Mouse (Mus musculus) embryonic facial prominence, embryonic 15.5 days (tissue): ENCODE results near the gene Gm27235. TPM values are rescaled to one million over a fixed set of nuclear protein-coding genes. Genes with fewer than 3 reads are reported as not detected.
"Not testable (repeated sequence)": the region's sequence is repeated elsewhere in the genome, so short reads cannot be mapped to it uniquely, and the experiment has no call there.

Source experiments
- ATAC-seq: fragments of 200-750 bp; cut with Nextera tagmentation; 2 replicates; pipeline ENCODE4 v1.8.0; 2017; ENCODE audit warnings: low read depth, moderate TSS enrichment; ENCODE audit not compliant: insufficient number of reproducible peaks, low FRiP score, low TSS enrichment
- H3K27ac ChIP-seq: fragments of 300-500 bp; sonication (generic); replicated peaks from 2 replicates; pipeline ENCODE4 v1.5.1; 2015; ENCODE audit warnings: mild to moderate bottlenecking, inconsistent platforms
- H3K27me3 ChIP-seq: fragments of 300-500 bp; sonication (generic); 2 replicates; pipeline ENCODE4 v1.6.1; 2015; ENCODE audit warnings: inconsistent platforms
- H3K36me3 ChIP-seq: fragments of 300-500 bp; sonication (generic); 2 replicates; pipeline ENCODE4 v1.6.1; 2015; ENCODE audit warnings: mild to moderate bottlenecking, inconsistent platforms
- H3K4me1 ChIP-seq: fragments of 300-500 bp; sonication (generic); 2 replicates; pipeline ENCODE4 v1.6.1; 2015; ENCODE audit warnings: inconsistent platforms
- H3K4me2 ChIP-seq: fragments of 300-500 bp; sonication (generic); replicated peaks from 2 replicates; pipeline ENCODE4 v1.6.1; 2015; ENCODE audit warnings: mild to moderate bottlenecking, inconsistent platforms
- H3K4me3 ChIP-seq: fragments of 300-500 bp; sonication (generic); replicated peaks from 2 replicates; pipeline ENCODE4 v1.5.1; 2015; ENCODE audit warnings: mild to moderate bottlenecking, inconsistent platforms
- H3K9ac ChIP-seq: fragments of 300-500 bp; sonication (generic); 2 replicates; pipeline ENCODE4 v1.6.1; 2015; ENCODE audit warnings: inconsistent platforms
- H3K9me3 ChIP-seq: fragments of 300-500 bp; sonication (generic); replicated peaks from 2 replicates; pipeline ENCODE4 v1.6.1; 2016; ENCODE audit warnings: inconsistent platforms
- WGBS: fragments of 180-500 bp; shearing (Covaris S2); methylation state at CpG from one replicate; pipeline ENCODE4 v1.1.7; 2015; 5-methylcytosine and 5-hydroxymethylcytosine counted together
- polyA plus RNA-seq: library from polyadenylated mRNA; unstranded; fragments of >200 nt; fragmentation: Nextera tagmentation; extraction: Ambion mirVana; gene quantifications from 2 replicates; pipeline ENCODE4 v1.2.1, GENCODE M21; 2015

Gene Gm27235
- polyA plus RNA-seq = not detected in 2 replicates

DNA sequence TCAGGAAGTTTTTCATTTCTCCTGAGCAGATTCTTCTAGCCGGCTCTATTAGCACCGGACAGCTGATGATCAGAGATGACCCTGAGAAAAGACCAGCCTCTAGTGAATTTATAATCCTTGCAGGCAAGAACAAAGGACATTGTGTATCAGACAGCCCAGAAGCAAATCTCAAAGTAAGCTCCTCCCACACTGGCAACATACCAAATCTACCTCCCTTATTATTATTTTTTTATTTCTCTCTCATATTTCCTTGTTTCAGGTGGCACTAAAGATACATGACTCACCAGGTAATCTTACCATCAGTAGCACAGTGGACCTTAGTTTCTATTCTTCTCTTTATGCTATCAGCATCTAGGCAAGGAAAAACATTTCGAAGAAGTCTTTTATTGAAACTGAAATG is at the start of gene Gm27235, which contains the start of gene D730048I06Rik:
TSS of gene Gm27235 (minus strand) at position 101 of the 400 bp plus-strand sequence.
TSS of gene D730048I06Rik (minus strand) at position 112 of the 400 bp plus-strand sequence.
- Histone ChIP-seq H3K9ac (no peak within 1 kb of the TSS), H3K27me3 (no peaks in the 10 kb centered on the region), H3K4me2 (no peak within 1 kb of the TSS), H3K4me3 (no peak within 1 kb of the TSS), H3K36me3 (no peaks in the 10 kb centered on the region), H3K27ac (no peak within 1 kb of the TSS), H3K4me1 (no peaks in the 10 kb centered on the region), H3K9me3 (0 out of 2 replicates have a peak, but pooled peaks cover 5% of the 10 kb centered on the region)
- 91% methylated on average over 3 of the region's 3 CpGs for WGBS
- ATAC-seq = no peak

DNA sequence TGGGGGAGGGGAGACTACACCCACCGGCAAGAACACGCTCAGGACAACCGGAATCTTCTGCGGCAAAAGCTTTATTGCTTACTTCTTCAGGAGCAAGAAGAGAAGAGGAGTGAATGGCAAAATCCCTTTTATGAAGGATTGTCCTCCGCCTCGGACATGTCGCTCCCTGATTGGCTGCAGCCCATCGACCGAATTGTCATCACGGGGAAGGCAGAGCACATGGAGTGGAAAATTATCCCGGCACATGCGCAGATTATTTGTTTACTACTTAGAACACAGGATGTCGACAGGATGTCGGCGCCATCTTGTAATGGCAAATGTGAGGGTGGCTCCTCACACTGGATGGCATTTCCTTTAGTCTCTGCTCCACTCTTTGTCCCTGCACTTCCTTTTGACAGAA is 28.0 kb upstream of the Gm27235 start:
- H3K9me3 ChIP-seq, H3K36me3 ChIP-seq, ATAC-seq, H3K9ac ChIP-seq, H3K4me2 ChIP-seq, H3K27me3 ChIP-seq, H3K4me3 ChIP-seq, H3K4me1 ChIP-seq, H3K27ac ChIP-seq: not testable (repeated sequence)
- 93% methylated on average over 15 of the region's 15 CpGs for WGBS

DNA sequence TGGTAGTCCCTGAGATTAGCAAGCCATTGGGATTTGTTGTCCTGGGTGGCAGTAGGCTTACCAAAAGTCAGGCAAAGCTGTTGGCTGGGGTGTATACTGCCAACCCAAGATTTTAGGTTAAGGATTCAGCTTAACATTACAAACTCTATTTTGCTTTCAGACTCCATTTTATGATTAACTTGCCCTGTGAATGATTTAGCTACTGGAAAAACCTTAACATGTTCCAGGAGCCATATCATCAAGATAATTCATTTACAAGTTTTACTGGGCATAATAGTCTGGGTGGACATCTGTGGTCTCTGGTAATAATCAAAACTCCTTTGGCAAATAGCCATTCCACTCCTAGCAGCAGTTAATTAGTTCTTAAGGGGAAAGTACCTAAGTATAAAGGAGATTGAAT is 8.2 kb upstream of the Gm27235 start:
- no peak overlapping the region for H3K4me3 ChIP-seq
- H3K9me3 ChIP-seq = no peaks in the 10 kb centered on the region
- no peak for ATAC-seq
- no peaks in the 10 kb centered on the region for H3K4me1 ChIP-seq
- H3K4me2 ChIP-seq = no peak overlapping the region
- H3K9ac ChIP-seq = no peak overlapping the region
- no peak overlapping the region for H3K27ac ChIP-seq
- no peaks in the 10 kb centered on the region for H3K36me3 ChIP-seq
- no peaks in the 10 kb centered on the region for H3K27me3 ChIP-seq

GRCm38 (mm10) chr9:35778009-35778408 is 11.9 kb downstream of the Gm27235 start, which contains the start of gene Gm17727:
TSS of gene Gm17727 (minus strand) at chr9:35778109.
- Histone ChIP-seq H3K4me2 (no peak within 1 kb of the TSS), H3K9me3 (0 out of 2 replicates have a peak, but pooled peaks cover 5% of the 10 kb centered on the region), H3K27ac (no peak within 1 kb of the TSS), H3K27me3 (no peaks in the 10 kb centered on the region), H3K4me3 (no peak within 1 kb of the TSS), H3K36me3 (no peaks in the 10 kb centered on the region), H3K9ac (no peak within 1 kb of the TSS), H3K4me1 (no peaks in the 10 kb centered on the region)
- ATAC-seq = no peak
- WGBS = 58% methylated on average over 3 of the region's 3 CpGs

DNA sequence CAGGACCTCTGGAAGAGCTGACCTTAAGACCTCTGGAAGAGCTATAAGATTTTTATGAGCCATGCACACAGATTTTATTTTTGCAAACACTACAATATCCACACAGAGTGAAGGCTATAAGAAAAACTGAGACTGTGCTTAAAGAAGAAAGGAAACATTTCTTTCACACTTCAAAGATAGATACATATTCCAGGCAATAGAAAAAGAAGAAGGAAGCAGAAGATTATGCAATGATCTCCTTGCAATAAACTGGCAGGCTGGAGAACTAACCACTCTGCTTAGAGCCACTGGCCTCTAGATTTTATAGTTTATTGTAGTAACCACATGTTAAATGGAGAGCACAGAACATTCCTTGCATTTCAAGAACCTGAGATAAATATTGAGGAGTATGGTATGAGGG is 33.1 kb downstream of the Gm27235 start:
- H3K9ac ChIP-seq = no peak overlapping the region
- H3K4me2 ChIP-seq = no peak overlapping the region
- H3K27ac ChIP-seq = no peak overlapping the region
- ATAC-seq = no peak
- H3K9me3 ChIP-seq = no peaks in the 10 kb centered on the region
- H3K4me3 ChIP-seq = no peak overlapping the region
- no peaks in the 10 kb centered on the region for H3K4me1 ChIP-seq
- H3K27me3 ChIP-seq = no peaks in the 10 kb centered on the region
- no peaks in the 10 kb centered on the region for H3K36me3 ChIP-seq

DNA sequence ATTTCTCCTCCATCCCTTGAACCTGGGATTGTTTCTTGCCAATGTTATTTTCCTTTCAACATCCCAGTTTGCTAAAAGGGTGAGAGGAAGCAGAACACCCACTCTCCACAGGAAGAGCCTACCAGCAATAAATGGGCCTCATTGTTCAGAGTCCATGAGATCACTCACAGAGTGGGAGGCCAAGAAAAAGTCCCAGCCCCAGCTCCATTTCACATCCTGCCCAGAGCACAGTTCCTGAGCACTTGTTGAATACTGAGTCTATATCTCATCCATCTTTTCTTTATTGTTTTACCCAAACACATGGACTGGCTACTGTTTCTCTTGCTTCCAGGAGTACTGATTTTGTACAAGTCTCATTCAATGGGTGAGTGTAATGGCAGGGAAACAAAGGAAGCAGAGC is 49.2 kb downstream of the Gm27235 start, which contains the start of gene Gm17677:
TSS of gene Gm17677 (plus strand) at position 301 of the 400 bp plus-strand sequence.
- H3K27me3 ChIP-seq = no peaks in the 10 kb centered on the region
- ATAC-seq = no peak
- no peak within 1 kb of the TSS for H3K4me3 ChIP-seq
- no peak within 1 kb of the TSS for H3K9ac ChIP-seq
- no peaks in the 10 kb centered on the region; the same call in 1 of the 2 replicates for H3K9me3 ChIP-seq
- H3K4me2 ChIP-seq = no peak within 1 kb of the TSS
- no peak within 1 kb of the TSS for H3K27ac ChIP-seq
- H3K36me3 ChIP-seq = no peaks in the 10 kb centered on the region
- no peaks in the 10 kb centered on the region for H3K4me1 ChIP-seq

Other genes with a start within 250 kb of the Gm27235 start
- gene Ddx25, start 231.6 kb downstream of the Gm27235 start, polyA plus RNA-seq = 2.3 and 2.8 TPM in 2 replicates
- gene Pus3, start 231.5 kb downstream of the Gm27235 start, polyA plus RNA-seq = 17.6 and 18.9 TPM in 2 replicates
- 0.53 and 1.1 TPM in 2 replicates for gene Pate2, start 219.8 kb downstream of the Gm27235 start, polyA plus RNA-seq
- 19.5 and 23.1 TPM in 2 replicates for gene Hyls1, start 219.7 kb downstream of the Gm27235 start, polyA plus RNA-seq
- 0.27 TPM in 1 of 2 replicates, not detected in the other for gene Pate4, start 178.2 kb downstream of the Gm27235 start, polyA plus RNA-seq
- not detected in 2 replicates for gene Pate3, start 141.9 kb downstream of the Gm27235 start, polyA plus RNA-seq
- not detected in 2 replicates for gene Pate1, start 102.7 kb downstream of the Gm27235 start, polyA plus RNA-seq
- gene Gm17677, start 49.1 kb downstream of the Gm27235 start, polyA plus RNA-seq = not detected in 2 replicates
- not detected in 2 replicates for gene Gm17727, start 12.0 kb downstream of the Gm27235 start, polyA plus RNA-seq
- gene D730048I06Rik, start within 50 bp of the Gm27235 start, polyA plus RNA-seq = not detected in 2 replicates
- gene 9230110F15Rik, start 54.0 kb upstream of the Gm27235 start, polyA plus RNA-seq = not detected in 2 replicates
- not detected in 2 replicates for gene 9230113P08Rik, start 118.3 kb upstream of the Gm27235 start, polyA plus RNA-seq